Mouse (Mus musculus) adrenal gland, adult 18-20 months (tissue): ENCODE measurements around the gene Pagr1a. TPM values are rescaled to one million over a fixed set of nuclear protein-coding genes. Genes with fewer than 3 reads are reported as not detected.

Experiments
- DNase-seq, 2 experiments: peaks; one replicate each; pipeline ENCODE4 v3.0.0; 2021 to 2022; ENCODE audit warnings: low spot score in 2 of 2
- long read RNA-seq, 2 experiments: library from polyadenylated mRNA; stranded (forward); transcript quantifications; one replicate each; pipeline ENCODE4 v2.0.0; 2021
- total RNA-seq, 2 experiments: library from RNA; stranded (reverse); gene quantifications; 1 replicate in 1 of 2; 2 replicates in 1 of 2; pipeline ENCODE4 v1.2.3; 2021

Pagr1a gene
- total RNA-seq = 10 to 100 TPM in 1 of 2 experiments, 1 to 10 TPM in 1; 5.5 to 16.5 TPM
- long read RNA-seq, experiment 1, transcript Pagr1a-202 (3 exons, 1,430 nt) = major isoform, 12 of 15 reads
- long read RNA-seq, experiment 1, partial matches to known transcripts = 3 of 15 reads
- long read RNA-seq, experiment 1, other reads (novel, unspliced or antisense) = 0 of 15 reads
- long read RNA-seq, experiment 2, transcript Pagr1a-202 (3 exons, 1,430 nt) = major isoform, 46 of 49 reads
- long read RNA-seq, experiment 2, partial matches to known transcripts = 3 of 49 reads
- long read RNA-seq, experiment 2, other reads (novel, unspliced or antisense) = 0 of 49 reads

GRCm38 (mm10) chr7:127016971-127017949, at the start of gene Pagr1a:
Gene Pagr1a (minus strand): TSS chr7:127017352.
- peak; percentile 92 to 95 for DNase-seq

GRCm38 (mm10) chr7:127066317-127066716, 49.2 kb upstream of the Pagr1a start:
- peak in 1 of 2 experiments; percentile 19 for DNase-seq

GRCm38 (mm10) chr7:127065538-127065937, 48.4 kb upstream of the Pagr1a start:
- DNase-seq = no peak

GRCm38 (mm10) chr7:127055026-127055585, 38.0 kb upstream of the Pagr1a start:
- no peak for DNase-seq

- peak; percentile 85 to 89 for DNase-seq
Measured at GRCm38 (mm10) chr7:127041851-127042672, 24.9 kb upstream of the Pagr1a start, which contains the start of gene Kif22. Gene Kif22 (minus strand): TSS chr7:127042471.

- no peak for DNase-seq
Measured at GRCm38 (mm10) chr7:127031244-127031643, 14.1 kb upstream of the Pagr1a start.

- no peak for DNase-seq
Measured at GRCm38 (mm10) chr7:127030172-127030571, 13.0 kb upstream of the Pagr1a start.

- no peak for DNase-seq
Measured at GRCm38 (mm10) chr7:127027885-127028284, 10.7 kb upstream of the Pagr1a start.

GRCm38 (mm10) chr7:127026984-127027726, 10.0 kb upstream of the Pagr1a start, which contains the start of gene Maz:
Gene Maz (minus strand): TSS chr7:127027037.
- peak; percentile 98 for DNase-seq

- peak in 1 of 2 experiments; percentile 80 for DNase-seq
Measured at GRCm38 (mm10) chr7:127026616-127026983, 9.4 kb upstream of the Pagr1a start.

- peak; percentile 52 to 65 for DNase-seq
Measured at GRCm38 (mm10) chr7:127026161-127026600, 9.0 kb upstream of the Pagr1a start.

GRCm38 (mm10) chr7:127025556-127026160, 8.5 kb upstream of the Pagr1a start:
- DNase-seq = peak; percentile 59 to 67

GRCm38 (mm10) chr7:127024755-127025555, 7.8 kb upstream of the Pagr1a start:
- peak; percentile 21 to 65 for DNase-seq

- DNase-seq = peak in 1 of 2 experiments; percentile 25
Measured at GRCm38 (mm10) chr7:127023896-127024690, 6.9 kb upstream of the Pagr1a start.

- DNase-seq = no peak
Measured at GRCm38 (mm10) chr7:127023272-127023691, 6.1 kb upstream of the Pagr1a start.

GRCm38 (mm10) chr7:127022528-127023271, 5.5 kb upstream of the Pagr1a start:
- no peak for DNase-seq
